Mouse (Mus musculus): ENCODE data around the gene Klhl31.

Gene Klhl31

DNA sequence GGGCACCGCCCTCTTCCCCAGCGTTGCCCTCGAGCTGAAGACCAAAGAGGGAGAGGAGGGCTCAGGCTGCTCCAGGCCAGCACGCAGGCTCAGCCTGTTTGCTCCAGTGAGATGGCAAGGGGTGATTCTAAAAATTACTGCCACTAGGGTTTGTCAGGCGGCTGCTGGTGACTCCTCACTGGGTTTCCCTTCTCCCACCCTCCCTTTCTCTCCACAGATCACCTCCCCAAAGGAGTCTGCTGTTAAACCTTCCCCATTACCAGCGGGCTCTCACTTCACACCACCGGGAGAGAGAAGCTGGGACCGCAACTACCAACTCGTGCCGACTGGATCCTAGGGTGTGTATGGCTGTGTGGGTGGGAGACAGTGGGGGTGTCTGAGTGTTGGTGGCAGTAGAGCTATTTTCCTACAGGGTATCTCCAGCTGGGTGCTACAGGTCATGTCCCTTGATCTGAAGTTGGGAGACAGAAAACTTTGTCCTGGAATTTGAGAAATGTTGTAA, at the start of gene Klhl31:
Gene Klhl31, plus strand, starts transcription at position 51 of the 502 bp plus-strand sequence.
- DNase-seq (ENCODE audit: low spot score), result no peak

DNA sequence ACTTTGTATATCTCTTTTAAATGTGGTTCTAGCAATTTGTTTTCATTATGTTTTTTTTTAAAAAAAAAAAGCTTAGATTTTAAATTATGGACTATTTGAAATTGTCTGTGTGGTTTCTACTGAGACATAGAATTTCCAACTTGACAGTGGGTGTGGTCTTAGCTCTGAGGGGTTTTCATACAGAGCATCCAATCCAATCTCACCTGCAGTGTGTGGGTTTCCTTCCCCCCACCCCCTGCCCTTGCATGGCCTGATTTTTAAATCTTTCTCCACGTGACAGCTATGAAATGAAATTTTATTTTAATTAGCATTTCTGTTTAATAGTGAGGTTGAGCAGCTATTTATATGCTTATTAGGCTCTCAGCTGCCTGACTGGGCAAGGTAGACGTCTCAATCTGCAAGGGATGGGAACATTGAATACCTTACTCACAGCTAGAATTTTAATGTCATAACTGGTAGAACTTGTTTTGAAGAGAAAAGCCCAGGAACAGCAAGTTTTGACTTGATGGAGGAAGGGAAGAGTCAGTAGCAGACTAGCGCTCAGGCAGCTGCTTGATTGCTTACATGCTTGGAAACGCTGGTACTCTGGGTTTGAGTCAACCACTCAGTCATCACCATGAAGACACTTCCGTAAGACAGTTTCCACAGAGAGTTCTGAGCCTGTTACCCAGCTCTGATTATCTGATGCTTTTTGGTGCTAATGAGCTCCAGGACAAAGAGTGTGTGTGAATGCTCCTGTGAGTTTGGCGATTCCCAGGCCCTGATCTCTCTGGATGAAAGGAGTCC, 49.3 kb upstream of the Klhl31 start:
- DNase-seq (ENCODE audit: low spot score), result no peak

DNA sequence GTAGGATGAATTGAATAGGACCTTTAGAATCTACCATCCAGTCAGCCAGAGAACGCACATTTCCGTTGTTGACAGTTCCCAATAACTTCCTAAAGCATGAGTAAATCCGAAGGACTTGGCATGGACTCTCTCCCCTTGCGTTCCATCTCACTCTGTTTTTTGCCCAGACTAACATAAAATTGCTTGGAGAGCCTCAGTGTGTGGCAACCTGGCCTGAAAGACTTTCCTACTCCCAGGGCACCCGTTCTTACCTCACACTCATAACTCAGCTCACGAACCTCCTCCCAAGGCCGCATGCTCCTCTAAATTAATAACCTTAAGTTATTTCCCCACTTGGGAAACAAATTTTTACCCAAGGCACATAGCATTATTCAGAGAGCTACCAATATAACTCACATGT, 48.7 kb upstream of the Klhl31 start:
- no peak for DNase-seq (ENCODE audit: low spot score)

DNA sequence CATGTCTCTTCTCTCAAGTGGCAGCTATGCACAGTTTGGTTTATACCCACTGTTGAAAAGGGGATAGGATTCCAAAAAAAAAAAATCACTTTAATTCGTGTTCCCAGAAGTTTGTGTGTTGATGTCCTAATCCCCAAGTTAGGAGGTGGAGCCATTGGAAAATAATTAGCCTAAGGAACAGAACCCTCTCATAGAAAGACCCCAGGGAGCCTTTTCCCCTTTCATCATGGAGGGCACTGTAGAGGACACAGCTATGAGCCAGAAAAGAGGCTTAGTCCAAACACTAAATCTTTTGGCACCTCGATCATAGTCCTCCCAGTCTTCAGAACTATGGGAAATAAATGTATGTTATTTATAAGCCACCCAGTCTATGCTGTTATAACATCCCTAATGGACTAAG, 46.8 kb upstream of the Klhl31 start:
- DNase-seq (ENCODE audit: low spot score), result no peak

DNA sequence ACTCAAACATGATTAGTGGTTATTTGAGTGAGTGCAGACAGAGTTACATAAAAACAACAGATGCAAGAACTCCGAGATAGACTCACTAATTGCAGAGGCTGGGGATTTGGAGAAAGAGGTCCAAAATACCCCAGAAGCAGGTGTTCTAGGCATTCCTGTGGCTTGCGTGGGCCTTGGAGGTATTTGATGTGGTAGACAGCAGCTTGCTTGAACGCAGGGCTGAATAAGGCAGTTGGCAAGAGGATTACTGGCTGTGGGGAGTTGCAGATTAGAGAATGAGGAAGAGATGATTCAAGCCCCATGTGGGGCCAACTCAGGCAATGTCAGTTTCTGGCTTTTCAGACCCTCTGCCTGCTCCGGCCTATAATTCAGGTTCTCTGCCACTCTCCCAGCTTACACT, 43.9 kb upstream of the Klhl31 start:
- no peak for DNase-seq (ENCODE audit: low spot score)

DNA sequence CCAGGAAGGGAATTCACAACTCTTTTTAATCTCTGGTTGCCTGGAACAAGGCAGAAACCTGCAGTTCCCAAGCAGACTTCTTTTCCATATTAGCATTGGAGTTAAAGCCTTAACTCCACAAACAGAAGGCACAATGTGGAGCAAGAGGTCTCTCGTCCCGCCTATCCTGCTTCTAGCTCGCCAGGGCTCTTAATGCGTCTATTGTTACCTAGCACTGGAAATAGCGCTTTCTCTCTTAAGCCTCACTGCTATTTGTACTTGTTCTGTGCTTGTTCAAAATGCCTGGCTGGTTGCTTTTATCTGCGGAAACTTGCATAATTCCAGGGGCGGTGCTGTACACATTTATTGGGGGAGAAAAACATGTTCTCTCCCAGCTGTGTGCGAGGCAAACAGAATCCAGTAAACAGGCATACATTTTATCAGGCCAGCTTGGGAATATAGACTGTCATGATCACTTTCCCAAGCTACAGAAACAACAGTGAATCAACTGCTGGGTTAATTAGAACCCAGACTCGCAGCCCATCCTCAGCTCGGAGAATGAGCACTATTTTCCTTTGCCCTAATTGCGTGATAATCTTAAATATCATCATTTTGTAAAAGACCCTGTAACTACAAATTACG, 41.2 kb upstream of the Klhl31 start:
- DNase-seq (ENCODE audit: low spot score), result peak; percentile 27

DNA sequence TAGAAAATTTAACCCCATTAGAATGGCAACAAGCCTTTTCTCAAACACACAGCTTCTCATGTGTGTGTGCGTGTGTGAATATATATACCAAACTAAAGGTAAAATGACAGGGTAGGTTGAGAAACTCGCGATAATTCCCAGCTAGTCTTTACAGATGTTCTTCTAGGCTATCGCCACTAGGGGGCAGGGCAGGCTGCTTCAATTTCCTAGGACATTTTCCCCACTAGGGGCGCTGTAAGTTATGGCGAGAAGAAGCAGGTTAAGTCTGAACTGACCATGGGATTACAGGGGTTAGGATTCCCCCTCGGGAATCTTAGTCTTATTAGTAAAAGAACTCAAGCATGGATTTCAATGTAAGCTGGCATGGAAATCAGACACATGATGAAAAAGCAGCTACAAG, 39.9 kb upstream of the Klhl31 start:
- DNase-seq (ENCODE audit: low spot score), result peak; percentile 91

DNA sequence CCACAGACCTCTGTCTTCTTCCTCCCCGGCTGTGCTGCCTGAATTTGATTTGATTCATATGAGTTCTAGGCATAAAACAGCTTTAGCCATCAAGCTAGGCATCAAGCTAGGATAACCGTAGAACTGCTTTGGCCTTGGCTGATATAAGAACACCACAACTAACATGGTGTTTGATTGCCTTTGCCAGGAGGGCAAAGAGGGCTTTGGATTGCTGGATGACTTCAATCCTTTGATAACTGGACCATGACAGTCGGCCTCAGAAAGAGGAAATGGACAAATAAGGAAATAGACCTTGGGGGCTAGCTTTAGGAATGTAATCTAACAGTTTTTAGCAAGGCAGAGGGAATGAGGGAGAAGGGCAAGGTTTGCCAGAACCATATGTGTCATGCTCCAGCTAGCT, 37.7 kb upstream of the Klhl31 start:
- DNase-seq (ENCODE audit: low spot score), result no peak

DNA sequence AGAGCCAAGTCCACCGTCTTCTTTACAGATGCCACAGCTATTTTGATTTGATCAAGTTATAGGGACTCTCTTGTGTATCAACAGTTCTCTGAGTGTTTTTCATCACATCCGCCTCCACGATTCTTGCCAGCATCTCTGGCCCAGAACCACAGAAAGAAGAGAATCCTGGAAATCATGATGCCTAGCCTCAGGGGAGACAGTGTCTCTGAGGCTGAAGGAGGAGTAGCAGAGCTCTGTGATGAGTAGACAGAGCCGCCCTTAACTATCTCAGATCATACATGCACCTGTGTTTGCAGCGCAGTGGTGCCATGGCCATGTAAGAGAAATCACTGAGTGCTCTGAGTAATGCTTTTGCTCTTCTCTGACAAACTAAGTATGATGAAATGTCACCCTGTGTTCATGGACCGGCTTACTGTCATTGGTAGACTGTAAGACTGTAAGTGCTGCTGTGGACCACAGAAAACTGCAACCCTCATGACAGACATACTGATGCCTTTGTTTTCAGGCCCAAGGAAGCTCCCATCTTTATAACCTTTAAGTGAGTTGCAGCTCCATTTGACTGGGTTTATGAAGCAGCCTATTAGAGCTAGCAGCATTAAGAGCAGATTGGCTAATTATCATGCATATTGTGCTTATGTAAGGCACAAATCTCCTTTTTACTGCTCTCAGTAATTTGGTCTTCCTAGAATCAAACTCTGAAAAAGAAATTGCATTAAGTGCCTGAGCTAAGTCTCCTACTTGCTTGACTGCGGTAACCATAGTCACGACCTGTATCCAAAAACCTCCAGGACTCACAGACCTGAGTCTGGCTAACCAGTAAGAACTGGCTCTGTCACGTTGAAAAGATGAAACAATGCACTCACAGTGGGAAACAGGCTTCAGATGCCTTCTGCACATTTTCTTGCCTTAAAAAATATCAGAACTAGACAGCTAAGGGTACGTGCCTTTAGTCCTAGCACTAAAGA, 33.7 kb upstream of the Klhl31 start:
- DNase-seq (ENCODE audit: low spot score), result no peak

DNA sequence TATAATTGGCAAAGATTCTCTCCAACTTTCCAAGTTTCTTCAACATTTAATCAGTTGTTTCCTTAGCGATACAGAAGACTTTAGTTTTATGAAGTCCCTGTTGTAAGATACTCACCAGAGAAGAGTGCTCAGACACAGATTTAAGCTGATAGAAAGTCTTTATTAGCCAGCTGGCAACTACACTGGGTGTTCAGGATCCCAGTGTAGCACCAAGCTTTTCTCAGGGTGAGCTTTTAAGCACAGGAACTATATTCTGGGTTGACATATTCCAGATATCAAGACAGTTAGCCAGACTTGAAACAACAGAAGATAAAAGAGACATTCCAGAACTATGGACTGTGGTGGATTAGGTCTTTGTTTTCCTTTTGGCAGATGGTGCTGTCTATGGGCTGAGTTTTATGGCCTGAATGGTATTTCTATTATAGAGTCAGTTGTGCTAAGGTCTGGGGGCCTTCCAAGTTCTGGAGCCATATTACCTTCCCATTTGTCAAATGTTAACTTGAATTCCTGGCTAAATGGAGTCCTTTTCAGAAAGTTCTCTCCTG, 32.3 kb upstream of the Klhl31 start:
- no peak for DNase-seq (ENCODE audit: low spot score)

DNA sequence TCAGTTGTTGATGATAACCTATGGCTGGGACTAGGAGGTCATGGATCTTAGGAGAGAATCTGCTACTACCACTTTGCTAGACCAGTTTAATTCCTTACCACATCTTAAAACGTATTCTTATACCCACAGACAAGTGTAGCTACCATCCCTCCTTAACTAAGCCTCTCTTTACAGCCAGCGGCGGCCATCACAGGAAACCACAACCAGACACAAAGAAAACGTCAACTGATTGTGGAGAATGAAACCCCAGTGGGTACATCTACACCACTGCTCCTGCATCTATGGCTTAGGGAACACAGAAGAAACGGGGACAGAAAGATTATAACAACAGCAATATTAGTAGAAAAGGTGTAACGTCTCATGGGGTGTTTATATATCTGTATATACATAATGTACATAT, 29.0 kb upstream of the Klhl31 start:
- DNase-seq (ENCODE audit: low spot score), result no peak

DNA sequence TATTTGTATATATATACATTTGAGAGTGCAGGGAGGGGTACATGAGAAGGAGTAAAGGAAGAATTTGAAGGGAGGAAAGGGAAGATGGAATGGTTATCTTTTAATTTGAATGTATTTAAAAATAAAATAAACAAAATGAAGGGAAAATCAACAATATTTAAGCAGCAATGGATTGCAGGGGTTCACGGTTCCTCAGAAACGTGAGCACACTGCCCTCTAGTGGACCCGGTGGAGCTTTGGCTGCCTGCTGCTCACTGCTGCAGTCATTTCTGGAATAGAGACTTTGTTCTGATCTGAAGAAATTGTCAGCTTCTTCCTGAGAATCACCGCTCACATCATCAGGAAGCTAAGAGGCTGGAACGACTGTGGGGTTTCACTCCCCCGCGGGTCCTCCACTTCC, 28.5 kb upstream of the Klhl31 start:
- peak; percentile 64 for DNase-seq (ENCODE audit: low spot score)

DNA sequence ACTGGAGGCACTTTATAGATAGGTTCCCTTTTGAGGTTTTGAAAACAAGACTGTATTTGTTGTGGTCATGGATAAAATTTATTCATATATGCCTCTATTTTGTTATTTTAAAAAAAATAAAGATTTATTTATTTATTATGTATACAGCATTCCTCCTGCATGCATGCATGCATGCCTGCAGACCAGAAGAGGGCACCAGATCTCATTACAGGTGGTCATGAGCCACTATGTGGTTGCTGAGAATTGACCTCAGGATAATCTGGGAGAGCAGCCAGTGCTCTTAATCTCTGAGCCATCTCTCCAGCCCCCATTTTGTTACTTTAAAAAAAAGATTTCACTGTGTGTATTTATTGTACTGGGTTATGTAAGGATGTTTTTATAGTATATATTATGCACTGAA, 25.5 kb upstream of the Klhl31 start:
- no peak for DNase-seq (ENCODE audit: low spot score)

DNA sequence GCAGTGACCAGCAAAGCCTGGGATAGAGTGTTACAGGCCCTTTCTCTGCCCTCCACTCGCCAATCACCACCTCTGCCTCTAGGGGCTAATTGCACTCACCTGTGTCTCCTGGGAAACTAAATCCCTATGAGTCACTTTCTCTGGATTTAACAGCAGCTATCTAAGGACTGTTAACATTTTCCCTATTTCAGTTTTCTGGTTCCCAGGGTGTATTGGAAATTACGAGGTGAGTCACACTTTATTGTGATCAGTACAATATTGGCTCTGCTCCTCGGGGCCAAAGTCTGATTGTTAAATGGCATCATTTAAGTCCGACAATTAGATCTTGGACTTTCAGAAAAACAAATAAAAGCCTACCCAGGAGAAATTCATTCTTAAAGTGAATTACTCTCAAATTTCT, 24.0 kb upstream of the Klhl31 start:
- DNase-seq (ENCODE audit: low spot score), result no peak

DNA sequence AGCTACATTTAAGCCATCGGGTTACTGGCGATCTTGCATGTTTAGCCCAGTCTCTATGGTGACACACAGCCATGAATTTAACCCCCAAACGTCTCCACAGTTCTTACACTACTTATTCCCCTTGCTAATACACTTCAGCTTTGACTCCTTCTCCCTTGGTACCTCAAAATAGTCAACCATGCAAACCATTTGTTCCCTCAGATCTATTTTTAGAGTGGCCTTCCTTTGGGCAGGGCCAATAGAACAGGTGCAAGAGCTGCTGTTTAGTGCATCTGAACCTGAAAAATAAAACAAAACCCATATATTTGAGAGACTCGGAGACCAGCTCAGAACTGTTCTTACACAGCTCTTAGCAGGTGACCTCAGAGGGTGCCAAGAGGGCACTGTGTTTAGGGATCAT, 20.4 kb upstream of the Klhl31 start:
- DNase-seq (ENCODE audit: low spot score), result no peak

DNA sequence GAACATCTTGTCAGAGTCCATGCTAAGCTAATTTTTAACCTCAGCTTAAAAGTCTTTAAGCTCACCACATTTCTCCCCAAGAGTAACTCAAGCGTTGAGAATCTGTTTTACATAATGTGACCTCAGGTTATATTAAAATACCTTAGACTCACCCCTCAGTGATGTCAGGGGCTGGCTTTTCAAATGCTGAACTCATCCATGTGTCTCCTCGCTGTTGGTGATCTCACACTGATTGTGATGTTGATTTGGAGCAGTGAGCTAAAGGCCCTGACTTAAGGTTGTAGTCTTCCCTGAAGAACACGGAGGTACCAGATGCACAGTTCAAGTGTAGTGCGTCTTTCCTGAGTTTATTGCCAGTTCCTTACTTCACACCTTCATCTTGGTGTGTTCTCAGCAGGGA, 19.5 kb upstream of the Klhl31 start:
- no peak for DNase-seq (ENCODE audit: low spot score)

DNA sequence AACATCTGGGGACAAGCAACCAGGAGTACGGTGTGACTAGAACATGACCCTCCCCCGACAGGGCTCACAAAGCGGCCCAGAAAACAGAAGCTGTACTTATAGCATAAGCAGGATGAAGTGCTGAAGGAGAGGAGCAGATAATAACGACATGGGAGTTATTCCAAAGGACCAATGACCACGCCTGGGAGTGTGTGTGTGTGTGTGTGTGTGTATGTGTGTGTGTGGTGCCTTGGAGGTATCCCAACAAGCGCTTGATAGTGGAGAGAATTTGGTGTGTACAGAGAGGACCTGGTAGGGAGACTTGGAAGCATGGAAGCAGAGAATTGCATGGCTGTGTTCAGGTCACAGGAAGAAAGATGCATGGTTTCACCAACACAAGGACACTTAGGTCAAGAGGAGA, 18.5 kb upstream of the Klhl31 start:
- DNase-seq (ENCODE audit: low spot score), result peak; percentile 5

DNA sequence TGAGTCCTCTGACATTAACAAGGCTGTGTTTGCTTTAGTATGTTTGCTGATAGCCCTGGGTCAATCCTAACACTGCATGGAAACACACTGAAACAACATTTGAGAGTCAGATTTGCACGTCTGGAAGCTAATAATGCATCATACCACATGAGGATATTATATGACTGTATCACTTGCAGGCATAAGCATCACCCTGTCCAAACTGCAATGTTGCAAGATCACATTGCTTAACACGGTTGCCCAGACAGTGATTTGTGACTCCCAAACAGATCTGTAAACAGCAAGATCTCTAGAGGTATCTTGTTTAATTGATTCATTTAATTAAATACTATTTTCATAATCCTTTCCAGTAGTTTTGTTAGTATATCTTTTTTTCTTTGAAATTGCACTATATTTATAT, 17.9 kb upstream of the Klhl31 start:
- no peak for DNase-seq (ENCODE audit: low spot score)

DNA sequence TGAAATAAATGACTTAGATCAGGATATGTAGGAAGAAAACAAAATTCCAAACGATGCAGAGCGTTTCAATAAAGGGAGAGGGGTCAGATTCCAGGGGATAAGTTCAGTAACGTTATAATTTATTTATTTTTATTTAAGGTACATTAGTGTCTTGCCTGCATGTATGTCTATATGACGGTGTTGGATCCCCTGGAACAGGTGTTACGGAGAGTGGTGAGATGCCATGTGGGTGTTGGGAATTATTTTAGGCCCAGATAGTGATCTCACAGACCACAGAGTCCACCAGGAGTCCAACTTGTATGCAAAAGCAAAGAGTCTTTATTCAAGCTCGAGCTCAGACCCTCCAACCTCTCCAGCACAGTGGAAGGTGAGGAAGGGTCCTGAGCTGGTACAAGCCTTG, 16.2 kb upstream of the Klhl31 start:
- DNase-seq (ENCODE audit: low spot score), result no peak

DNA sequence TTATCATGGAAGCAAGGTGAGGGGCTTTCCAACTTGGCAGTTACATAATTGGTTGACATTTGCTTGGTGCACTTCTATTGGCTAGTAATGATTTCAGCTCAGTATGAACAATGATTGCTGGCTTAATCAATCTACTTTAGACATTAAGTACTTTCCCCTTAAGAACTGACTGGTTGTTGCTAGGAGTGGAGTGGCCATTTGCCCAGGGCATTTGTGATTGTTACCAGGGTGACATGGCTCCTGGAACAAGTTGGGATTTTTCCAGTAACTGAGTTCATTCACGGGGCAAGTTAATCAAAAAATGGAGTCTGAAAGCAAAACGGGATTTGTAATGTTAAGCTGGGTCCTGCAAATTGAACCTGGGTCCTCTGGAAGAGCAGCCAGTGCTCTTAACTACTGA, 15.8 kb upstream of the Klhl31 start:
- no peak for DNase-seq (ENCODE audit: low spot score)

DNA sequence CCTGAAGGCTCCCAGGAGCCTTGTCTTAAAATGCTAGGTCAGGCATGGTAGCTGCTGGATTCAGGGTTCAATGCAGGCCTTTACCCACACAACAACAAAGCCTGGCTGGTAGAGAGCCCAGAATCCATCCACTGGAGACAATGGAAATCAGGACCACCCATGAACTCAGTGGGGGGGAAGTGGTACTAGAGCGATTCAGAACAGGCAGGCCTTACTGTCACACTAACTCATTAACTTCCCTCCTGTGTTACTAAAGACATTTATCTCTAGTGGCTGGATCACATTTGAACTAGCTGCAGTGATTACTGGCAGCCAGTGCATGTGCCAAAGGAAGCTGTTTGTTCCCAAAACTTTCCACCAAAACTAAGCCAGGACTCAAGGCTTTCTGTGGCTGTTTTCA, 13.4 kb upstream of the Klhl31 start:
- DNase-seq (ENCODE audit: low spot score), result peak; percentile 52

DNA sequence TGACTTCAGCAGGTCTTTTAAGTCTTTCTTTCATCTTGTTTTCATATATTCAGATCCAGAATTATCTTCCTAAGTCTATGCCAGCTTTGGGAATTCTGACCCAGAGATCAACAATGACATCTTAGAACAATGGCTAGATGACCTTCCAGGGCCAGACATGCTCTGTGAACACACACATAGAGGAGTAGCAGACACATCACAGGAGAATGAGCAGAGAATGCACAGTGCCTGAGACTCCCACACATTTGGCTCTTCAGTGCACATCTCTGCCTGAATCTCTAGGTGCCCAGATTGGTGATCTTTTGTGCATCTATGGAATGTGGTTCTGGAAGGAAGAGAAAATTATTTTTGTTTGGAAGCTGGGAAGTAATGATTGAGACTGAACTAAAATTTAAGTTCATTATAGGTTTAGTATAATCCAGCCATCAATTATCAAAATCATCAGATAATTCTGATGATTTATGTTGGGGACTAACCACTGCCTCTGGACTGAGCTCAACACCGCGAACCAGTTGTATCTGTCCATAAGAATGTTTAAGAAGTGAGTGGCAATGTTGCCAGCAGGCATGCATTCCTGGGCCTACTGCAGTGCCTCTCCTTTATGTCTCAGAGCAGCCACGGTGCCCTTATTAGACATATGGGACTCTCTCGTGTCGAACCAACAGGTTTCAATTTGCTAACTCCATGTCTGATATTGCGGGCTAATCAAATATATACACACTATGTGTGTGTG, 12.8 kb upstream of the Klhl31 start:
- peak; percentile 6 for DNase-seq (ENCODE audit: low spot score)
